18 mouse cellular contexts compared by ENCODE assay signal in the genomic region with DNA sequence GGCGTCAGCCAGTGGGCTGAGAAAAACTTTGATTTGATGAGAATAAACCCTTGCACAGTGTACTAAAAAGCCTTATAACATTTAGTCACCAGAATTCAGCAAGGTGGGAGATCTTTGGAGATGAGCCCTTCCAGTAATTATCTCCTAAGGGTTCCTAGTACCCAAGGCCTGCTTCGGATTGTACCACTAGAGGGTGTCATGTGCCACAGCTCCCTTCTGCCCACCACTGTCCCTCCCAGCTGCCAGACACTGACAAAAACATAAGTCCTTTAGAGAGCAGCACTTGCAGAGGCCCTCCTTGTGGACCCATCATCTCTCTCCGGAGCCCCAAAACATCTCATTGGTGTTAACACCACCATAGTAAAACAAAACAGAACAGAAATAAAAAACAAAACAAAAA. TPM values are rescaled to one million over a fixed set of nuclear protein-coding genes. Genes with fewer than 3 reads are reported as not detected.
DNase-seq lines count a peak whose midpoint lies in the region; ATAC-seq and TF ChIP-seq lines count a peak whose summit lies in the region.
"Had no signal": no experiment of that assay in that cellular context is flagged by ENCODE, and none has a peak within 500 bp of the region (broad histone marks: within the 10 kb centered on the region; RNA-seq: fewer than 3 reads in every experiment).

No protein-coding gene starts in this region.

- H3K4me2 ChIP-seq in kidney, embryonic 14.5 days (replicated peaks; ENCODE audit: low read depth, low read length): no peak overlapping the region
- H3K4me2 ChIP-seq in liver, postnatal 0 days (ENCODE audit: low read depth, low read length): no peak overlapping the region
- H3K4me2 ChIP-seq: liver, embryonic 13.5 days; stomach, embryonic 15.5 days had no signal

- no peaks in the 10 kb centered on the region for H3K4me1 ChIP-seq in kidney, adult 2 months (ENCODE audit: control insufficient read depth, insufficient read depth, low read length)
- H3K4me1 ChIP-seq in kidney, embryonic 14.5 days (ENCODE audit: control insufficient read depth, insufficient read depth, low read length): no peaks in the 10 kb centered on the region
- H3K4me1 ChIP-seq in lung, adult 2 months (ENCODE audit: control insufficient read depth, insufficient read depth, low read length): no peaks in the 10 kb centered on the region
- H3K4me1 ChIP-seq in liver, postnatal 0 days (ENCODE audit: insufficient read depth): peaks cover 1% of the 10 kb centered on the region; the same call in 1 of the 2 replicates
- H3K4me1 ChIP-seq: forebrain, embryonic 10.5 days; stomach, embryonic 15.5 days had no signal

- no peak overlapping the region for H3K4me3 ChIP-seq in kidney, adult 2 months (ENCODE audit: insufficient read depth, low read depth, low read length)
- H3K4me3 ChIP-seq in kidney, embryonic 14.5 days (ENCODE audit: low read length): no peak overlapping the region
- H3K4me3 ChIP-seq in lung, adult 2 months (replicated peaks; ENCODE audit: extremely low read depth, low read depth, low read length): no peak overlapping the region
- H3K4me3 ChIP-seq in liver, postnatal 0 days (ENCODE audit: low read depth, low read length): no peak overlapping the region
- H3K4me3 ChIP-seq: forebrain, embryonic 10.5 days; liver, embryonic 13.5 days; stomach, embryonic 15.5 days had no signal

- no peaks in the 10 kb centered on the region for H3K27me3 ChIP-seq in kidney, adult 2 months (replicated peaks; ENCODE audit: control insufficient read depth, insufficient read depth, low read length)
- H3K27me3 ChIP-seq in kidney, embryonic 14.5 days (ENCODE audit: control insufficient read depth, insufficient read depth, low read length): no peaks in the 10 kb centered on the region
- no peaks in the 10 kb centered on the region for H3K27me3 ChIP-seq in liver, postnatal 0 days (ENCODE audit: insufficient read depth, low read length)
- H3K27me3 ChIP-seq: liver, embryonic 13.5 days; stomach, embryonic 15.5 days had no signal

- H3K9me3 ChIP-seq in kidney, embryonic 14.5 days (ENCODE audit: control insufficient read depth, low read length): no peaks in the 10 kb centered on the region
- no peaks in the 10 kb centered on the region for H3K9me3 ChIP-seq in liver, postnatal 0 days (ENCODE audit: low read length)
- H3K9me3 ChIP-seq: stomach, embryonic 15.5 days had no signal

- no peak overlapping the region for H3K9ac ChIP-seq in kidney, embryonic 14.5 days (ENCODE audit: low read depth, low read length)
- H3K9ac ChIP-seq in liver, postnatal 0 days (replicated peaks): no peak overlapping the region
- H3K9ac ChIP-seq: liver, embryonic 13.5 days; stomach, embryonic 15.5 days had no signal

- ATAC-seq in kidney, embryonic 14.5 days (ENCODE audit: low FRiP score, low TSS enrichment): no peak
- ATAC-seq in liver, postnatal 0 days: peak; percentile 53; the same call in 1 of the 2 replicates
- no peak for ATAC-seq in activated CD4-positive, CD25-positive, alpha-beta regulatory T cell, adult 4 months

- no peak for TF ChIP-seq EP300 in liver, postnatal 0 days (IDR thresholded peaks at IDR 0.05; ENCODE audit: low read depth)

- WGBS in kidney, adult 2 months: 70% methylated on average over 3 of the region's 3 CpGs
- WGBS in kidney, embryonic 14.5 days: 69% methylated on average over 3 of the region's 3 CpGs
- 69% methylated on average over 3 of the region's 3 CpGs for WGBS in lung, adult 2 months
- 55% methylated on average over 3 of the region's 3 CpGs for WGBS in liver, postnatal 0 days (ENCODE audit: insufficient replicate concordance)

- DNase-seq in kidney, adult 2 months: peak; percentile 30
- DNase-seq in lung, adult 2 months: no peak
- DNase-seq in lung, postnatal 25 days (ENCODE audit: low spot score): no peak
- peak; percentile 19 for DNase-seq in NIH3T3 (ENCODE audit: low read depth)
- no peak for DNase-seq in liver, postnatal 0 days
- no peak for DNase-seq in gastrocnemius, adult 8-10 months (ENCODE audit: low spot score in 2 of 2)
- DNase-seq: cerebellum, postnatal 14 days; gastrocnemius, postnatal 10 days; heart, postnatal 4 days; liver, embryonic 13.5 days had no signal

- H3K36me3 ChIP-seq in kidney, adult 2 months (ENCODE audit: control insufficient read depth, insufficient read depth, low read length): no peaks in the 10 kb centered on the region
- H3K36me3 ChIP-seq in kidney, embryonic 14.5 days (ENCODE audit: control insufficient read depth, insufficient read depth, low read length): no peaks in the 10 kb centered on the region
- no peaks in the 10 kb centered on the region for H3K36me3 ChIP-seq in liver, postnatal 0 days (replicated peaks; ENCODE audit: insufficient read depth, low read length)
- H3K36me3 ChIP-seq: forebrain, embryonic 10.5 days; liver, embryonic 13.5 days; stomach, embryonic 15.5 days had no signal

- H3K27ac ChIP-seq in kidney, adult 2 months (ENCODE audit: insufficient read depth, low read depth, low read length): no peak overlapping the region
- H3K27ac ChIP-seq in kidney, embryonic 14.5 days (ENCODE audit: low read depth, low read length): no peak overlapping the region
- H3K27ac ChIP-seq in liver, postnatal 0 days (ENCODE audit: low read depth): no peak overlapping the region
- H3K27ac ChIP-seq: forebrain, embryonic 10.5 days; liver, embryonic 13.5 days; stomach, embryonic 15.5 days had no signal

- TF ChIP-seq POLR2A in kidney, adult 2 months (IDR thresholded peaks at IDR 0.05; ENCODE audit: low read depth, low read length): no peak
- no peak for TF ChIP-seq POLR2A in lung, adult 2 months (IDR thresholded peaks at IDR 0.05; ENCODE audit: borderline replicate concordance, extremely low read depth, low read depth, low read length)

- TF ChIP-seq CTCF in kidney, adult 2 months (conservative IDR thresholded peaks at IDR 0.05; ENCODE audit: insufficient read depth, insufficient read length, low read depth, low read length): peak; percentile 68
- TF ChIP-seq CTCF in lung, adult 2 months (IDR thresholded peaks at IDR 0.05; ENCODE audit: insufficient read depth, low read length): peak; percentile 26; the same call in 1 of the 2 replicates
- TF ChIP-seq CTCF in liver, postnatal 0 days (IDR thresholded peaks at IDR 0.05; ENCODE audit: low read depth): peak; percentile 58

RNA-seq across cellular contexts. Expression of gene Serpina1f, which starts 16.2 kb away (rescaled TPM):
- polyA plus RNA-seq in kidney, adult 2 months (2012; rRNA removed): 214 and 308 TPM in 2 replicates
- not detected in 2 replicates for polyA plus RNA-seq in kidney, embryonic 14.5 days (2014; fragmentation: Nextera tagmentation; extraction: Ambion mirVana)
- not detected in 2 replicates for polyA plus RNA-seq in lung, adult 2 months (2012; rRNA removed)
- not detected in 2 replicates for polyA plus RNA-seq in liver, postnatal 0 days (2015; fragmentation: Nextera tagmentation; extraction: Ambion mirVana)
- total RNA-seq in gastrocnemius, adult 8-10 months (2022): not detected
- not detected for polyA plus RNA-seq in activated CD4-positive, CD25-positive, alpha-beta regulatory T cell, adult 4 months (2017; shearing (Covaris generic))
- total RNA-seq: gastrocnemius, postnatal 10 days; heart, postnatal 4 days; left cerebral cortex, adult 18-20 months; megakaryocyte-erythroid progenitor cell, adult 5-6 weeks; neutrophil, adult 5-6 weeks had no signal
- polyA plus RNA-seq: embryonic facial prominence, embryonic 11.5 days; forebrain, embryonic 10.5 days; stomach, embryonic 15.5 days had no signal

RNA-seq across cellular contexts. Expression of gene Serpina16, which starts 35.6 kb away (rescaled TPM):
- not detected in 2 replicates for polyA plus RNA-seq in kidney, adult 2 months (2012; rRNA removed)
- polyA plus RNA-seq in kidney, embryonic 14.5 days (2014; fragmentation: Nextera tagmentation; extraction: Ambion mirVana): not detected in 2 replicates
- not detected in 2 replicates for polyA plus RNA-seq in lung, adult 2 months (2012; rRNA removed)
- polyA plus RNA-seq in liver, postnatal 0 days (2015; fragmentation: Nextera tagmentation; extraction: Ambion mirVana): not detected in 2 replicates
- not detected for total RNA-seq in gastrocnemius, adult 8-10 months (2022)
- polyA plus RNA-seq in activated CD4-positive, CD25-positive, alpha-beta regulatory T cell, adult 4 months (2017; shearing (Covaris generic)): not detected
- total RNA-seq: gastrocnemius, postnatal 10 days; heart, postnatal 4 days; left cerebral cortex, adult 18-20 months; megakaryocyte-erythroid progenitor cell, adult 5-6 weeks; neutrophil, adult 5-6 weeks had no signal
- polyA plus RNA-seq: embryonic facial prominence, embryonic 11.5 days; forebrain, embryonic 10.5 days had no signal

RNA-seq across cellular contexts. Expression of gene Serpina6, which starts 54.5 kb away (rescaled TPM):
- 0.58 and 0.81 TPM in 2 replicates for polyA plus RNA-seq in kidney, adult 2 months (2012; rRNA removed)
- polyA plus RNA-seq in kidney, embryonic 14.5 days (2014; fragmentation: Nextera tagmentation; extraction: Ambion mirVana): 0.47 and 0.95 TPM in 2 replicates
- 0.07 TPM in 1 of 2 replicates, not detected in the other for polyA plus RNA-seq in lung, adult 2 months (2012; rRNA removed)
- 5.8 and 10.0 TPM in 2 replicates for polyA plus RNA-seq in liver, postnatal 0 days (2015; fragmentation: Nextera tagmentation; extraction: Ambion mirVana)
- not detected for total RNA-seq in gastrocnemius, adult 8-10 months (2022)
- not detected for polyA plus RNA-seq in activated CD4-positive, CD25-positive, alpha-beta regulatory T cell, adult 4 months (2017; shearing (Covaris generic))
- total RNA-seq: heart, postnatal 4 days; left cerebral cortex, adult 18-20 months; megakaryocyte-erythroid progenitor cell, adult 5-6 weeks; neutrophil, adult 5-6 weeks had no signal
- polyA plus RNA-seq: forebrain, embryonic 10.5 days had no signal

Comparison
In these comparisons a context has a peak if more than half of its experiments do, and no peak if none do; other contexts are left out.
1. RNA of gene Serpina1f, which starts 16.2 kb away (polyA plus RNA-seq): 214 to 308 TPM in kidney, adult 2 months; not detected in kidney, embryonic 14.5 days, not detected in lung, adult 2 months, not detected in liver, postnatal 0 days and not detected in activated CD4-positive, CD25-positive, alpha-beta regulatory T cell, adult 4 months; every median in the first group is over 100 times any median in the second.
2. DNase-seq: peak in kidney, adult 2 months (single experiment) and NIH3T3 (single experiment); none in lung, adult 2 months (single experiment), lung, postnatal 25 days (single experiment), liver, postnatal 0 days (single experiment) and gastrocnemius, adult 8-10 months (0 of 2).
3. Peak in every context shown above with its lines, with median percentiles within 50 percentile points of each other: CTCF ChIP-seq.